Mouse (Mus musculus) large intestine, adult 2 months (tissue): ENCODE results near the gene Lrrc46. TPM values are rescaled to one million over a fixed set of nuclear protein-coding genes. Genes with fewer than 3 reads are reported as not detected.

Experiments
- DNase-seq: peaks from one replicate; pipeline ENCODE4 v3.0.0-alpha.2; 2012; ENCODE audit warnings: low read depth, low spot score
- WGBS: fragments of 180-500 bp; shearing (Covaris S2); methylation state at CpG from one replicate; pipeline ENCODE4 v1.1.7; 2018; 5-methylcytosine and 5-hydroxymethylcytosine counted together
- polyA plus RNA-seq: library from polyadenylated mRNA; depleted of rRNA; stranded (reverse); fragments of >200 nt; gene quantifications from 2 replicates; pipeline ENCODE4 v1.2.3, GENCODE M21; 2012

Gene Lrrc46
- polyA plus RNA-seq, 1 experiment: 0.11 TPM

GRCm38 (mm10) chr11:97018583-97019344, 22.4 kb downstream of the Lrrc46 start:
- WGBS: 3% methylated on average over 67 of the region's 68 CpGs
- no peak for DNase-seq

DNA sequence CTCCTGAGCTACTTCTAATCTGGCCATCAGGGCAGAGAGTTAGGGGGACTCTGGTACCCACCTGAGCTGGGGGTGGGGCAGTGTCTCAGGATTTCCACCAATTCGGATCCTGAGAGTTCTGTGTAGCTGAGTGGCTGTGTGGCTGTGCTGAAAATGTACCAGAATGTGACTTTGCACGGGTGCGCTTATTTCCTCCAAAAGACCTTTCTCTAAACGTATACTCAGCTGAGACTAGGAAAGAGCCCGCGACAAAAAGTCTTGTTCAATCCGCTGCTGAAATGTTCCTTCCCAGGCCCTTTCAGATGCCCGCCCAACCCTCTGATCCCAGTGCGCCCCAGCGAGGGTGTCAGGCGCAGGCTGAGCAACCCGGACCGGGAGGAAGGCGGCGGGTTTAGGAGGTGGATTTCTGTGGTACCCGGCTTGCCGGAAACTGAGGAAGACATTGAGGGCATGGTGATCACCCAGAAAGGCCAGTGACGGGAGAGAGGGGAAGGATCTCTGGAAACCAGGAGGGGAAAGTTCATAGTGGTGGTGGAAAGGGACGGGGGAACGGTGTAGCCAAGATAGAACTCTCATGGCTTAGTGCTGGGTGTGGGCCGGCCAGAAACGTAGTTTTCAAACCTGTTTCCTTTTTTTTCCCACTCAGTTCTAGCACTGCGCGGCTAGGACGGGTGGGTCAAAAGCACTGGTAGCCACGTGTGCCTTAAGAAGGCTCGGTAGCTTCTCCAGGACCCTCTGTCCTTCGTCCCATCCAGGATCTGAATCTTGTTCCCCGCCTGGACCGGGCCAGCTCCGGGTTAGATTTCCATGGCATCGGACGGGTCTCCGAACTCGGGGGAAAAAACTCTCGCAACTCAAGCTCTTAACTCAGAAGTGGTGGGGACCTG, 23.3 kb downstream of the Lrrc46 start:
- DNase-seq: no peak
- WGBS: 7% methylated on average over 36 of the region's 36 CpGs

- no peak for DNase-seq
- 28% methylated on average over 8 of the region's 8 CpGs for WGBS
Measured at GRCm38 (mm10) chr11:97013121-97013670, 28.0 kb downstream of the Lrrc46 start, which contains the start of gene Sp6. Gene Sp6, plus strand, starts transcription at chr11:97013394.

- 59% methylated on average over 8 of the region's 8 CpGs for WGBS
- no peak for DNase-seq
Measured at GRCm38 (mm10) chr11:97009198-97009790, 31.9 kb downstream of the Lrrc46 start.

DNA sequence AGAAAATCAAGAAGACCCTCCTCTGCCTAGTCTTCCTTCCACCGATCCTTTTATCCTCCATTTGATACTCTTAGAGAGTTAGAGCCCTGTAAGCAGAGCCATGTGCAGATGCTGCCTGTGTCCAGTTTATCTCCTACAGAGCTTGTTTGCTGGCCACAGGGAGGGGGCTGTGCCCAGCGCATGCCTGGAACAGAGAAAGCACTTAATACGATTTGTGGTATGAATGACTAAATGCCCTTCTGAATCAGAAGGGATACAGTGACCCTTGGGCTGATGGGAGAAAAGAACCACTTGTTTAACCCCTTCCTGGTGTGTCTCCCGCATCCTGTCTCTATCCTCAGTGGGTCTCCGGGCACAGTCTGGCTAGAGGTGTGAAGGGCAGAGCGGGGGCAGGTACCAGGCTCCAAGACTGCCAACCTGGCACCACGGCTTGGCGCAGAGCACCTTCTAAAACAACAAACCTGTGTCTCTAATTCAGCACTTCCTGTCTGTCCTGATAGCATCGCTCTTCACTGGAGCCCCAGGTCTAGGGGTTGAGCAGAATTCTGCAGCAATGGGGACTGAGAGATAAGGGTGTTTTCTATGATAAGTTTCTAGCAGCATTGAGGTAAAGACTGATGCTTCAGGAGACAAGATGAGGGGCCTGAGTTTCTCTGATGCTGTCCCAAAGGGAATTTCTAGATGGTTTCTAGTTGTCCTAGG, 34.0 kb downstream of the Lrrc46 start:
- WGBS: 60% methylated on average over 9 of the region's 9 CpGs
- no peak for DNase-seq

DNA sequence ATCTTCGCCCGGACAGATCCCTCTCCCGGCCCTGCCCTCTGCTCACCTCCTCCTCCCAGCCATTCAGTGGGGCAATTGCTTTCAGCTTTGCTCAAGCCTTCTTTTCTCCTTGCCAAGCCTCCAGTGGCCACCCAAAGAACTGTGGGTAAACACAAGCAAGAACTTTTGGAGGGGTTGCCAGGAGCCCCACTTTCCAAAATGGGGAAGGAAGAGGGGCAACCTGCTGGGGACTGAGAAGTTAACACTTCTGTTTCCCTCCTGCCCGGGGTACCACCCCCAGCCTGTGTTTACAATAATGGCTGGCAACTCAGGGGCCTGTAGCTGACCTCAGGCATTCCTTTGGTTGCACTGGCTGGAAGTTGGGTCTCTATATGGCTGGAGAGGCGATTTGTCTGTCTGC, 38.0 kb downstream of the Lrrc46 start:
- WGBS: 44% methylated on average over 5 of the region's 5 CpGs
- DNase-seq: no peak

DNA sequence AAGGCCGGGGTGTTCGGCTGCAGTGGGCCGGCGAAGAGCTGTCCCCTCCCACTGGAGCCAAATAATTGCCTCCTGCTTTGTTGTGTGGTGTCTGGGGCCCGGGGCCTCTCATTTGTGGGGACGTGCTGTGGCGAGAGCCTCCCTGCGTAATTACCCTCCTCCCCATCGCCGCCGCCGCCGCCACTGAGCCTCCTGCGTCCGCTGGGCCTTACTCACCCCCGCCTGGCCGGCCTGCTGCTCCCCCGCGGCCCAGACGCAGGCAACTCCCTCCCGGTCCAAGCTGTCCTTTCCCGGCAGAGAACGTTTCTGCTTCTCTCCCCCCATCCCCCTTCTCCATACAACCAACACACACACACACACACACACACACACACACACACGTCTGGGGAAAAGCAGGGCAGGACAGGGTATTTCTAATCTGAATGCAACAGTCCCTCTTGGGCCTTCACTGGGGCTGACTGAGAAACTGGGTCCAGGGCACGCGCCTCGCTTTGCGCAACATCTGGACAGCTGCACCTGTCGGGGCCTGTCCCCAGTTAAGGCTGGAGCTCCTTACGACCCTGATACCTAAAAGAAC, 43.7 kb downstream of the Lrrc46 start:
- DNase-seq: no peak
- 12% methylated on average over 30 of the region's 30 CpGs for WGBS

GRCm38 (mm10) chr11:96996773-96997379, 44.3 kb downstream of the Lrrc46 start:
- WGBS: 30% methylated on average over 17 of the region's 17 CpGs
- DNase-seq: no peak

- 80% methylated on average over 15 of the region's 15 CpGs for WGBS
- no peak for DNase-seq
Measured at GRCm38 (mm10) chr11:96995836-96996772, 45.1 kb downstream of the Lrrc46 start.

DNA sequence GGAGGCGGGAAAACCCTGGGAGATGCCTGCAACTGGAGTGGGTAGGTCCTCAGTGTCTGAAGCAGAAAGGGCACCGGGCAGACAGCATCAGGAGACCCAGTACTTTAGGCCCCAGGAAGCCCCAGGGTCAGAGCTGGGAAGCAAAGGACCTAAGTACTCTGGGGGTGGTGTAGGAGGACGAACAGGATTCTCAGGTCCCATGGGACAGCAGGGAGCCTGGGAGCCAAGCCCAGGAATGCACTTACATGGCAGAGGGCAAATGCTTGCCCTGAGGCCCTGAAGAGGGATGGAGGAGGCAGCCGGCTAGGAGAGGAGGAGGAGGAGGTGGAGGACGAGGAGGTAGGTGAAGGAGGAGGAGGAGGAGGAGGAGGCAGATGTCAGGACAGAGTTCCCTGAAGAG, 46.2 kb downstream of the Lrrc46 start:
- DNase-seq: no peak
- 47% methylated on average over 5 of the region's 5 CpGs for WGBS

- 49% methylated on average over 8 of the region's 8 CpGs for WGBS
- DNase-seq: no peak
Measured at GRCm38 (mm10) chr11:96992722-96993311, 48.4 kb downstream of the Lrrc46 start.

- no peak for DNase-seq
- 70% methylated on average over 5 of the region's 5 CpGs for WGBS
Measured at GRCm38 (mm10) chr11:96991501-96991900, 49.7 kb downstream of the Lrrc46 start.

- 8% methylated on average over 31 of the region's 31 CpGs for WGBS
- DNase-seq: peak; percentile 46
Measured at GRCm38 (mm10) chr11:96987873-96988655, 53.1 kb downstream of the Lrrc46 start.

GRCm38 (mm10) chr11:96986463-96986862, 54.7 kb downstream of the Lrrc46 start:
- no peak for DNase-seq
- WGBS: 30% methylated on average over 3 of the region's 3 CpGs

DNA sequence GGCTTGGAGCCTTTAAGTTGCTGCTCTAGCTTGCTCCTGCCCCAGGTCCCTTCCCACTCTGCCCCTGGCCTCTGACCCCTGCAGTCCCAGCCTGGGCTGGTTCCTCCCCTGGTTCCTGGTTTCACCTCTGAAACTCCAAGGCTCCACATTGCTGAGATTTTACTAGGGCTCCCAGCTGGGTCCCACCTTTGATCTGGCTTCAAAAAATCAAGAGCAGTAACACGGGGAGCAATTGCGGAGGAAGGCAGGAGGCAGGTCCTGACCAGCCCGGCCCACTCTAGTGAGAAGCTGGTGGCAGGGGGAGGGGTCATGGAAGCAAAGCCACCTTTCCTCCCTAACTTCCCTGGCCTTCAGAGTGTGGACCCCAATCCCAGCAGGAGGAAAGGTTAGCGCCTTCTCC, 56.3 kb downstream of the Lrrc46 start:
- no peak for DNase-seq
- 51% methylated on average over 4 of the region's 4 CpGs for WGBS
